Mouse (Mus musculus): ENCODE measurements around the gene Hecw2.

GRCm38 (mm10) chr1:53911848-53912247 is 283.1 kb downstream of the Hecw2 start:
- TF ChIP-seq CTCF (IDR thresholded peaks at IDR 0.05) (no peak), EP300 (IDR thresholded peaks at IDR 0.05) (peak; percentile 47)
